Mouse (Mus musculus): Measurements from ENCODE around the gene Zmynd19.

The Zmynd19 gene

GRCm38 (mm10) chr2:24949421-24950188, at the start of gene Zmynd19:
Gene Zmynd19 (plus strand): TSS chr2:24949792.
- CTCF ChIA-PET: interaction anchor here (1.2 to 2.2 kb wide), 2 partner anchors 11 to 14 kb away, joined by 3 to 10 read pairs; partner anchors contain the start of gene Arrdc1

DNA sequence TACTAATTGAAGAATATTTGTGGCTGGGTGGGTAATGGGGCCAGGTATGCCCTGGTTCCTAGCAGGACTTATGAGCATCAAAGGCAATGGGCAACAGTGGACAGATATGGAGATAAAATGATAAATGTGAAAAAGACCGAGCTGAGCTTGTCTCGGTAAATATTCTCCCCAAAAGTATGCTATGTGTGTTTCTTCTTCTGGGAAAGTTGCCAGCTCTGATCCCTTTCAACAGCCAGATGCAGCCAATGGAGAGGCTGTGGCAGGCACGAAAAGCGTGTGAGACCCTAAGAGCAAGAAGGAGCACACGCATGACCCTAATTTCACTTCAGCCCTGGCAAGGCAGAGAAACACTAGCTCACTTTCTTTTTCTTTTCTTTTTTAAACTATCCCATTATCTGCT, 48.5 kb upstream of the Zmynd19 start:
- CTCF ChIA-PET: interaction anchor here (0.6 kb wide), 1 partner anchor 107 kb away, joined by 3 read pairs; no protein-coding TSS in a partner anchor

GRCm38 (mm10) chr2:24902999-24903398, 46.6 kb upstream of the Zmynd19 start:
- CTCF ChIA-PET: no interaction called here

GRCm38 (mm10) chr2:24904823-24905652, 44.6 kb upstream of the Zmynd19 start:
- CTCF ChIA-PET: interaction anchor here (0.7 kb wide), 2 partner anchors 22 to 34 kb away, joined by 10 to 11 read pairs; no protein-coding TSS in a partner anchor

DNA sequence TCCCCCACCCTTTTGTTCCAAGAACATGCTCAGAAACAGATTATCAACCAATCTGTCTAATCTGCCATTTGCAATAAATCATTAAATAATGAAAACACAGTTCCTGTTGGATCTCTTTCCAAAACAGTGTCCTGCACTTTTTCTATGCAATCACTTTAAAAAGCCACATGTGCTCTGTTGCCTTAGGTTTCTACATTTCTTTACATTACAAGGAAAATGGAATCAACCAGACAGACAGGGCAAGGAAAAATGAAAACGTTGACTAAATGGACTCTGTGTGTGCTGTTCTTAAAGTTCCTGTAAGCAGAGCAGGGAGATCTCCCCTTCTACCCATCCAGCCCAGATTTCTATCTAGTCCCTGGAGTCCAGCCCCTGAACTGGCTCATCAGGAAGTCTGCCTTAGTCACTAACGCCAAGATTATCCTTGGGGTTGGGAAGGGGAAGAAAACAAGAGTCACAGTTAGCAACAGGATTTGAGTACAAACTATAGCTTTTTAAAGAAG, 43.9 kb upstream of the Zmynd19 start:
- CTCF ChIA-PET: interaction anchor here (0.7 kb wide), 2 partner anchors 21 to 35 kb away, joined by 10 to 11 read pairs; no protein-coding TSS in a partner anchor

- CTCF ChIA-PET: interaction anchor here (0.7 kb wide), 1 partner anchor 8 kb away, joined by 3 read pairs; no protein-coding TSS in a partner anchor
These were observed 39.1 kb upstream of the Zmynd19 start for GRCm38 (mm10) chr2:24910481-24910880.

DNA sequence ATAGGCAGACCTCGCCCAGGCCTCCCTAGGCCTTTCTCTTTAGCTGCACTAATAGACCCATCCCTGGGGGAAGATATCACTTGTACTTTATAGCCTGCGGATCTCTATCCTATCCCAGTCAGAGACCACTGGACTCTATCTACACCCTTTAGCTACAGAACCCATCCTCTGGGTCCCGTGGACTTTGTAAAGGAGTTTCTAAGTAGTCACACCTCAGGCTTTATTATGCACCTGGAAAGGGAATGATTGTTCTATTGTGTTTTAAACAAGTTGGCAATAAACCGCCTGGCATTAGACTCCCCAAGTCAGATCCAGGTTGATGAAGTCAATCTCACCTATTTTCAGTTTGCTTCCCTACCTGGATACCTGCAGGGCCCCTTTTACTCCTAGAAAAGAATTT, 37.4 kb upstream of the Zmynd19 start:
- CTCF ChIA-PET: interaction anchor here (0.5 to 1.2 kb wide), 2 partner anchors 10 to 14 kb away, joined by 3 read pairs; no protein-coding TSS in a partner anchor

GRCm38 (mm10) chr2:24912589-24912988, 37.0 kb upstream of the Zmynd19 start:
- CTCF ChIA-PET: interaction anchor here (0.5 to 1.2 kb wide), 2 partner anchors 10 to 14 kb away, joined by 3 read pairs; no protein-coding TSS in a partner anchor

- CTCF ChIA-PET: no interaction called here
These were observed 34.8 kb upstream of the Zmynd19 start for GRCm38 (mm10) chr2:24914762-24915161.

DNA sequence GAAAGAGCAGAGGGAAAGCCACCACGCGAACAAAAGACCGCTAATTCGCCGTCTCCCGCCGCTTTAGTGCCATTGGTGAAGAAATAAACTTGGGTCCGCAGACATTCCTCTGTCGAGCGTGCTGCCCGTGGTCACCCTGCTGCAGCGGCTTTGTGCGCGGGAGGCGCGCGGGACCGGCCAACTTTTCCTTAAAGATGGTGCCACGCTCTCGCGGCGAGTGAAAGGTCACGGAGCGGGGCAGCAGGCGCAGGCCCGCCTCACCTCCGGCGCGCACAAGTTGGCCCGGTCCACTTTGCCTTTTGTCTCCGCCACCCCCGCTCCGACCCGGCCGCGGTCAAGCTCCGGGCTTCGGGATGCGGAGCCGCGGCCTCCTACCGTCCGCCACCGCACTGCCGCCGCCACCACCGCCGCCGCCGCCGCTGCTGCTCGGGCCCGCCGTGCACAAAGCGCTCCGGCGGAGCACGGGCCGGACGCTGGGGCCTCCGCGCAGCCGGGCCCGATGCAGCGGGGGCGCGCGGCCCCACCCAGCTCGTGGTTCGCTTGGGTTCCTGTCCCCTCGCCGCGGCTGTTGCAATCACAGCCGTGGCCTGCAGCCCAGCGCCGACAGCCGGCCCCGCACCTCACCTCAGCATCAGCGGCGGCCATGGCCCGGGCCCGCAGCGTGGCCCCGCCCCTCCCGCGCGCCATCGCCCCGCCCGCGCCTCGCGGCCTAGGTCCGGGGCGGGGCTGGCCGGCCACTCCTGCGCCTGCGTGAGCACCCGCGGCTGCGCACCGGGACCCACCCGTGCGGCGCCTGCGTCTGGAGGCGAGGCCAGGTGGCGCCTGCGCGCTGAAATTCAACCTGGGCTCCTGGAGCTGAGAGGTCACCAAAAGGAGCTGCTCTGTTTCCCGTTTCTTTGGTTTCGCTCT, 30.4 kb upstream of the Zmynd19 start, which contains the start of gene Ehmt1:
Gene Ehmt1 (minus strand): TSS at position 685 of the 909 bp plus-strand sequence.
- CTCF ChIA-PET: interaction anchor here (0.6 kb wide), 2 partner anchors 68 to 471 kb away, joined by 3 to 17 read pairs; no protein-coding TSS in a partner anchor

- CTCF ChIA-PET: interaction anchor here (0.6 kb wide), 2 partner anchors 68 to 470 kb away, joined by 3 to 17 read pairs; no protein-coding TSS in a partner anchor
These were observed 29.8 kb upstream of the Zmynd19 start for GRCm38 (mm10) chr2:24919839-24920175.

DNA sequence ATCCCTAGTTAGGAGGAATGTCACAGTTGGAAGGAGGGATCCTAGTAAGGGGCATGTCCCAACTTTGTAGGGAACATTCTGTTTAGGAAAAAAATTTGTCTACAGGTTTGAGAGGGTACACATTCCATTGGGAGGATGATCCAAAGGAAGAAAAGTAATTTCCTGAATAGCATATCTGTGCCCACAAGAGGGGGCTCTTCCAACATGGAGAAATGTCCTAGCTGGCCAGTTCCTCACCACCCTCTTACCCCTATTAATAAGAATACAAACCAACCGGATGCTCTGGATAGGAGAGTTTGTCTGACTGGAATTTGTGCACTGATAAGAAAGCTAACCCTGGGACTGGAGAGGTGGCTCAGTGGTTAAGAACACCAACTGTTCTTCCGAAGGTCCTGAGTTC, 26.0 kb upstream of the Zmynd19 start:
- CTCF ChIA-PET: interaction anchor here (0.8 kb wide), 1 partner anchor 10 kb away, joined by 3 read pairs; no protein-coding TSS in a partner anchor

GRCm38 (mm10) chr2:24925284-24925683, 24.3 kb upstream of the Zmynd19 start:
- CTCF ChIA-PET: interaction anchor here (0.6 kb wide), 1 partner anchor 102 kb away, joined by 3 read pairs; no protein-coding TSS in a partner anchor

GRCm38 (mm10) chr2:24926345-24926964, 23.1 kb upstream of the Zmynd19 start:
- CTCF ChIA-PET: interaction anchor here (0.6 to 0.7 kb wide), 2 partner anchors 14 to 21 kb away, joined by 3 to 11 read pairs; no protein-coding TSS in a partner anchor

DNA sequence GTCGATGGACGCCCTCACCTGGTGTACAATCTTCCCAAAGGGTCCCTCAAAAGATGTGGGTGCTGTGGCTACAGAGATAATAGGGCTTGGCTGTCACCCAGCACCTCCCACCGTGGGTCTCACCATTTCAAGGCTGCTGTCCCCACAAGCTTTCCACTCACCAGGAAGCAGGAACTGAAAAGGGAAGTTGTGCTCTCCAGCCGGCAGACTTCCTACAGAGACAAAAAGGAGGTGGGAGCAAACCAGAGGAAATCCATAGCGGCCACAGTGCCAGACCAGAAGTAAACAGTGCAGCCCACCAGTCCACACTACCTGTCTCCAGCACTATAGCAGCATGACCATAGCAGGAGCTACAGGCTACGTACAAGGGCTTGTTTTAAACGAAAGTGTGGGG, 22.6 kb upstream of the Zmynd19 start:
- CTCF ChIA-PET: interaction anchor here (0.6 kb wide), 1 partner anchor 21 kb away, joined by 11 read pairs; no protein-coding TSS in a partner anchor

DNA sequence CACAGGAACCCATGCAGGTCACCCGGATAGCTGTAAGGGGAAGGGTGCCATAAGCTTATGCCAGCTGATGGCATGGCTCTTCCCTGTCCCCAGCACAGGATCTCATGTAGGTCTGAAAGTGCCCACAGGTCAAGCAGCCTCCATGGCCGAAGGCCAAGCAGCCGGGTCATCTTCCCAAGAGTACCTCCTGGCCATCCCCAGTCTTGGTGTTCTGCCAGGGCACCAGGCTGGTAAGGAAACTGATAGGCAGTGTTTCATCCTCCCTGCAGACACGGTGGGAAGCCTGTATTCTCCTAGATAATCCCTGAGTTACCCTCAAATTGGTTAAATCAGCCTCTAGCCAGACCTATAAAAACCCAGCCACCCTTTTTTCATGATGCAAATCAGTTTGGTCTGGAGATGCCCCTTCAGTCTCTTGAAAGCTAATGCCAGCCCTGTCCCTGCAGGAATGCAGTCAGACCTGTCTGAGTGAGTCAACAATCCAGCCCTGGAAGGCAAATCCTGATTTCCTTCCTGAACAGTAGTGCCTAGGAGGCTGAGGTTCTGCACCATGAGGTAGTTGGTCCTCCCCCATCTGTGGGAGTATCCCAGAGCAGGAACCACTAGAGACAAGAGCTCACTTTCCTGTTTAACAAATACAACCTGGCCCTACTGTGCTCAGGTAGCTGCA, 21.6 kb upstream of the Zmynd19 start:
- CTCF ChIA-PET: no interaction called here

DNA sequence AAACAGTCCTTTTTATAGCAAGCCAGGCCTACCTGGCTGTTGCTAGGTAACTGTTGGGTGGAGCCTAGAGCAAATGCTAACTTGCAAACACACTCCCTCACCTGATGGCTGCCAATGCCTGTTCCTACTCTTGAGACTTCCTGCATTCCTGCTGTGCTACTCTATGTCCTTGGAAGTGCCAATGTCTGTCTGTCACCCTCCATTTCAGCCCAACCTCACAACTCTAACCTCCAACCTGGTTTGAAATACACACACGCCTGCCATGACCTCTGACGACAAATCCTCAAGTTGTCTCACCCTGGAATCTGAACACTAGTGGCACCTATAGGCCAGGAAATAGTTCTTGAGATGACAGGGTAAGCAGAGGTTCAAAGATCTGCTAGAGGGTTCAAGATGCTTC, 20.5 kb upstream of the Zmynd19 start:
- CTCF ChIA-PET: no interaction called here

DNA sequence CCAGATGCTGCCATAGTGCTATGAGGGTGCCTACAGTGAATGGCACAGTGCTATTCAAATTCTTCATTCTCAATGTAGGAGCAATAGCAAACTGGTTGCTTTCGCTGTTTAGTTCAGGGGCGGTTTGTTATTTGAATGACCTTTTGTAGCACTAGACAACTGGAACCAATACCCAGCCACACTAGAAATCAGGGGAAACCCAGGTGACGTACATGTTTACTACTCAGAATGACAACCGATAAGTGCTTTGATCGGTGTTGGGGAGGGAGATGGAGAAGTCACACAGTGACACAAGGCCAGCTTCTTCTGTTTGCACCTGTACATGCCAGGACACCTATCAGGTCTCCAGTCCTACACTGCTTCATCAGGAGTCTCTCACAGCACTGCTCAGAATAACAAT, 20.0 kb upstream of the Zmynd19 start:
- CTCF ChIA-PET: no interaction called here

GRCm38 (mm10) chr2:24934441-24934963, 15.1 kb upstream of the Zmynd19 start:
- CTCF ChIA-PET: interaction anchor here (2.7 kb wide), 1 partner anchor 15 kb away, joined by 10 read pairs; the partner anchor contains the start of gene Zmynd19
